Mouse (Mus musculus) neural tube, embryonic 12.5 days (tissue): ENCODE data around the gene Mid1. TPM values are rescaled to one million over a fixed set of nuclear protein-coding genes. Genes with fewer than 3 reads are reported as not detected.
A peak's percentile ranks its signal among the peaks of the same experiment; 100 is the strongest.

ENCODE experiments used
- ATAC-seq: fragments of 200-750 bp; cut with Nextera tagmentation; 2 replicates; pipeline ENCODE4 v1.8.0; 2017; ENCODE audit warnings: low read depth, mild to moderate bottlenecking, moderate TSS enrichment, moderate library complexity; ENCODE audit not compliant: low FRiP score
- H3K27ac ChIP-seq: fragments of 300-500 bp; sonication (generic); 2 replicates; pipeline ENCODE4 v1.5.1; 2016
- H3K27me3 ChIP-seq: fragments of 300-500 bp; sonication (generic); replicated peaks from 2 replicates; pipeline ENCODE4 v1.6.1; 2016; ENCODE audit warnings: mild to moderate bottlenecking
- H3K36me3 ChIP-seq: fragments of 300-500 bp; sonication (generic); 2 replicates; pipeline ENCODE4 v1.6.1; 2016; ENCODE audit warnings: mild to moderate bottlenecking
- H3K4me1 ChIP-seq: fragments of 300-500 bp; sonication (generic); 2 replicates; pipeline ENCODE4 v1.6.1; 2016
- H3K4me2 ChIP-seq: fragments of 300-500 bp; sonication (generic); replicated peaks from 2 replicates; pipeline ENCODE4 v1.6.1; 2016; ENCODE audit warnings: mild to moderate bottlenecking
- H3K4me3 ChIP-seq: fragments of 300-500 bp; sonication (generic); 2 replicates; pipeline ENCODE4 v1.5.1; 2016
- H3K9ac ChIP-seq: fragments of 300-500 bp; sonication (generic); 2 replicates; pipeline ENCODE4 v1.6.1; 2016; ENCODE audit warnings: mild to moderate bottlenecking
- H3K9me3 ChIP-seq: fragments of 300-500 bp; sonication (generic); 2 replicates; pipeline ENCODE4 v1.6.1; 2016; ENCODE audit warnings: mild to moderate bottlenecking
- WGBS: fragments of 180-500 bp; shearing (Covaris S2); methylation state at CpG from one replicate; pipeline ENCODE4 v1.1.7; 2016; 5-methylcytosine and 5-hydroxymethylcytosine counted together
- polyA plus RNA-seq: library from polyadenylated mRNA; unstranded; fragments of >200 nt; fragmentation: Nextera tagmentation; extraction: Ambion mirVana; gene quantifications from 2 replicates; pipeline ENCODE4 v1.2.1, GENCODE M21; 2016

The Mid1 gene
- polyA plus RNA-seq, result 6.4 and 9.3 TPM in 2 replicates

DNA sequence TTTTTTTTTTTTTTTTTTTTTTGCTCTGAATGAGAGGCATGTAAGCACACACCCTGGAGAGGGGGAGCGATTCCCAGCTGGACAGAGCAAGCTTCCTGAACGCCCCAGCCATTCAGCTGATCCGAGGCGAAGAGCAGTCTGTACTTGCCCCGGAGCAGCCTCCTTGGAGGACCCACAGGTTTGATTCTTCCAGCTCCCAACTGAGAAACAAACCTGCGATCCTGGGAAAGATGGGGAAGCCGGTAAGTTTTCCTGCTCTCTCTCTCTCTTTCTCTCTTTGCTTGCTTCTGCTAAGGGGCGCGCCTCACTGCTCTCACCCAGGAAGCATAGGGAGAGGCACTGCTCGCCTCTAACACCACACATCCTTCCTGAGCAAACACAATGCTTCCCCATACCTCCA, at the start of gene Mid1:
Mid1 (plus strand) TSS at position 69 of the 400 bp plus-strand sequence.
- Histone ChIP-seq H3K27me3 (no peaks in the 10 kb centered on the region; the same call in 1 of the 2 replicates), H3K4me2 (peak within 1 kb of the TSS; percentile 49), H3K4me3 (no peak within 1 kb of the TSS), H3K4me1 (no peaks in the 10 kb centered on the region), H3K36me3 (no peaks in the 10 kb centered on the region), H3K9ac (no peak within 1 kb of the TSS), H3K9me3 (no peaks in the 10 kb centered on the region), H3K27ac (no peak within 1 kb of the TSS)
- no peak for ATAC-seq
- 17% methylated on average over 10 of the region's 10 CpGs for WGBS

DNA sequence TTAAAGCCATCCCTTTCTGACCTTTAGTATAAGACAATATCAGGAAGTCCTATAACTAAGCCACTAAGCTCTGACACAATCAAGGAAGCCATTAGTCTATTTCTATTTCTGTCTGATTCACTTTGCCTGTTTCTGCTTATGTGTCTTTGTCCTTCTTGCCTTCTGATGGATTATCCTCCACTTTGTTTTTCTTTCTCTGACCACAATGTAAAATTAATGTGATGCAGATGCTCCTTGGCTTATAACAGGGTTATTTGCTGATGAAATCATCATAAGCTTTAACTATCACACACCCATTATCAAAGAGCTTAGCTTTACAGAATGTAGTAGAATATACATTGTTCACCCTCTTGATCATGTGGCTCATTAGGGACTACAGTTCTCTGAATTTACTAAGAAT, 11.9 kb upstream of the Mid1 start:
- Histone ChIP-seq H3K4me1 (no peaks in the 10 kb centered on the region), H3K36me3 (no peaks in the 10 kb centered on the region), H3K4me2 (no peak overlapping the region), H3K9me3 (no peaks in the 10 kb centered on the region), H3K27ac (no peak overlapping the region), H3K9ac (no peak overlapping the region), H3K27me3 (no peaks in the 10 kb centered on the region), H3K4me3 (no peak overlapping the region)
- no peak for ATAC-seq

DNA sequence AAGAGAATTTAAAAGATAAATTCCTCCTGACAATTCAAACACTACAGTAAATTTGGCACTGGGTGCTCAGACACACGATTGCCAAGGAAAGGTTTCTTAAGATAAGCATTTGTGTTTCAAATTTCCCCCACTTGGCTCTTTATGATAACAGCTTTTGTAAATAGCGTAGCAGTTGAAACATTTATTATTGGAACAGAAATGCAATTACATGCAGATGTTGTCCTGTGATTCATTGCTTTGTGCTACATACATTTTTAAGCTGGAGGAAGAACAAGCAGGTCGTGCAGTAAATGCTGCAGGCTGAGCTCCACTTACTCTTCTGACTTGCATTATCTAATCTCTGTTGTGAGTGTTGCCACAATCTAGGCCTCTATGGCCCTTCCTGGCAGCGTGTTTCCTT, 8.7 kb upstream of the Mid1 start:
- Histone ChIP-seq H3K4me1 (no peaks in the 10 kb centered on the region), H3K9me3 (no peaks in the 10 kb centered on the region), H3K27ac (no peak overlapping the region), H3K9ac (no peak overlapping the region), H3K36me3 (no peaks in the 10 kb centered on the region), H3K27me3 (no peaks in the 10 kb centered on the region), H3K4me2 (no peak overlapping the region), H3K4me3 (no peak overlapping the region)
- ATAC-seq, result no peak
- WGBS, result 66% methylated on average over 4 of the region's 4 CpGs

DNA sequence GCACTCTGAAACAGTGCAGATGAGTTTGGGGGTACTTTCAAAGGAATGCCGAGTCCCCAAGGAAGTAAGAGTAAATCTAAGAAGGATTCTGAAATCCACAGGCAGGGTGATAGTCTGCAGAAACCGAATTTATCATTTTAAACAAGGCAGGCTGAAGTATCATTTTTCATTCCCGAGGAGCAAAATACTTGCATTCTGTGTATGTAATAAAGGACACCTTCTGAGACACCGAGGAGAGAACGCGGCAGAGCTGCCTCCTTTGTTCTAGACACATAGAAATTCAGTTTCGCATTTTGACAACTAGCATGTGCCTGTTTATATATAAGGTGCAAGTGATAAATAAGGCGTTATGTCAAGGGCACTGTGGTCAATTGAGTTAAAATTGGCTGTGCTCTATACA, 732 bp downstream of the Mid1 start:
- WGBS, result 42% methylated on average over 8 of the region's 8 CpGs
- no peaks in the 10 kb centered on the region; the same call in 1 of the 2 replicates for H3K27me3 ChIP-seq

DNA sequence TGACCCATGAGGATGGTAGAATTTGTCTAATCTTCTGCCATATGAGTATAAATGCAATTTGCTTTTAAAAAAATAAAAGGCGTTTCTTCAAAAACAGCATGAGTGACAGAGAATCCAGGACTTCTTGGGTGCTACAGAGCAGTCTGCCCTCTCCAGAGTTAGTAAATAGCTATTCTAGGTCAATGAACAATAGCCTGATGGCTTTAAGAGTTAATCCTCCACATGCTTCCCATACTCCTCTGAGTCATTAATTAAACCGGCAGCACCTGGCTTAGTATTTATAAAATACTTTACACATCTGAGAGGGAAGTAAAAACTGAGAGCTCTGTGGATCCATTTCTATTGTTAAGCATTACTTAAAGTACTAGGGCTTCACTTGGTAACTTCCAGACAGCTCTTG, 6.2 kb downstream of the Mid1 start:
- no peak overlapping the region for H3K27ac ChIP-seq
- H3K4me2 ChIP-seq, result no peak overlapping the region
- WGBS, result 71% methylated on average over 2 of the region's 2 CpGs
- H3K9me3 ChIP-seq, result no peaks in the 10 kb centered on the region
- no peaks in the 10 kb centered on the region for H3K27me3 ChIP-seq
- no peak overlapping the region for H3K9ac ChIP-seq
- H3K36me3 ChIP-seq, result no peaks in the 10 kb centered on the region
- ATAC-seq, result no peak
- no peak overlapping the region for H3K4me3 ChIP-seq
- H3K4me1 ChIP-seq, result no peaks in the 10 kb centered on the region

More for the DNA sequence above, 732 bp downstream of the Mid1 start:
- ATAC-seq, result no peak
- no peak overlapping the region for H3K27ac ChIP-seq
- H3K4me2 ChIP-seq, result peak overlapping the region; percentile 49
- no peak overlapping the region for H3K9ac ChIP-seq
- H3K9me3 ChIP-seq, result no peaks in the 10 kb centered on the region
- H3K4me1 ChIP-seq, result no peaks in the 10 kb centered on the region
- H3K4me3 ChIP-seq, result no peak overlapping the region
- no peaks in the 10 kb centered on the region for H3K36me3 ChIP-seq

DNA sequence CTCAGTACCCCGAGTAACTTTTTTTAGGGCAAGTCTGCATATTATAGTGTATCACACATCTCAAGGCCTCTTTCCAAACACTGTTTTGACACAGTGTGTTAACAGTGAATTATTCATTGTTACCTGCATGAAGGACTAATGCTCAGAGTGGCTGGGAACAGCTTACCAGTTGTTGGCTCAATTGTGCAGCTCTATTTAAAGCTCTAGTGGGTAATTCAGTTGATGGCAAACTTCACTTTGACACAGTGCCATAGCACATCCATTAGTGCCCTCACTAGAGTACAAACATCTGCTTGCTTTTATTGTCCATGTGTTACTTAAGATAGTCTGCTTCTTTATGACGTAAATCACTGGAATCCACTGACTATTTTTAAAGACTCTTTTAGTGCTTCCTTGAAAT, 6.7 kb downstream of the Mid1 start:
- Histone ChIP-seq H3K9me3 (no peaks in the 10 kb centered on the region), H3K27me3 (no peaks in the 10 kb centered on the region), H3K27ac (no peak overlapping the region), H3K4me1 (no peaks in the 10 kb centered on the region), H3K4me2 (no peak overlapping the region), H3K36me3 (no peaks in the 10 kb centered on the region), H3K9ac (no peak overlapping the region), H3K4me3 (no peak overlapping the region)
- 81% methylated on average over 2 of the region's 2 CpGs for WGBS
- no peak for ATAC-seq

DNA sequence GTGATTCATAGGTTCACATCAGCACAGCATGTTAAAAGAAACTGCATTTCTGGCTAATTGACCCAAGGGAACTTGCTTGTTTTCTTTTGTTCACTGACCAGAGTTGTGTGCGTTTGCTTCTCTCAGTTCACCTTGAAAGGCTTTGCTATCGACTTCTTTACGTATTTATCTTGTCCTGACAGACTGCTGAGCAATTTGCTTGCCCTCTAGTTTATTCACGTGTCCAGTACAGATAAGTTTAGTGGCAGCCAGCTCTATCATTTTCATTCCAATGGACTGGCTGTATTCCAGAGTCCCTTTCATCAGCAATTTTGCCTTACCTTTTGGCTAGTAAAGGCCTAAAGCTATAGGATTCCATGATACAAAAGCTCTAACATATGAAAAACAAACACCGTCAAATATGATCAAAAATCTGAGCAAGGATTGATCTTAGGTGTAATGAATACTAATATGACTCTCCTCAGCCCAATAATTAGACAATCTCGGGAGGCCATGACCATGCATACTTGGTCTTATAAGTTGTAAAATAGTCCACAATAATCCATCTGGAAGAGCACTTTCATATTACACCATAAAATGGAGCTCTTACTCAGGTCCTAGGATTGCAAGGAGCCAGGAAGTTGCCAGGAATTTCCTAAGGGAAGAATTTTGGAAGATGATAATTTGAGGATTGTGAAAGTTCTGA, 7.4 kb downstream of the Mid1 start:
- no peak for ATAC-seq
- Histone ChIP-seq H3K9ac (no peak overlapping the region), H3K4me1 (no peaks in the 10 kb centered on the region), H3K27me3 (no peaks in the 10 kb centered on the region), H3K4me2 (no peak overlapping the region), H3K27ac (no peak overlapping the region), H3K4me3 (no peak overlapping the region), H3K9me3 (no peaks in the 10 kb centered on the region), H3K36me3 (no peaks in the 10 kb centered on the region)
- 74% methylated on average over 6 of the region's 6 CpGs for WGBS

DNA sequence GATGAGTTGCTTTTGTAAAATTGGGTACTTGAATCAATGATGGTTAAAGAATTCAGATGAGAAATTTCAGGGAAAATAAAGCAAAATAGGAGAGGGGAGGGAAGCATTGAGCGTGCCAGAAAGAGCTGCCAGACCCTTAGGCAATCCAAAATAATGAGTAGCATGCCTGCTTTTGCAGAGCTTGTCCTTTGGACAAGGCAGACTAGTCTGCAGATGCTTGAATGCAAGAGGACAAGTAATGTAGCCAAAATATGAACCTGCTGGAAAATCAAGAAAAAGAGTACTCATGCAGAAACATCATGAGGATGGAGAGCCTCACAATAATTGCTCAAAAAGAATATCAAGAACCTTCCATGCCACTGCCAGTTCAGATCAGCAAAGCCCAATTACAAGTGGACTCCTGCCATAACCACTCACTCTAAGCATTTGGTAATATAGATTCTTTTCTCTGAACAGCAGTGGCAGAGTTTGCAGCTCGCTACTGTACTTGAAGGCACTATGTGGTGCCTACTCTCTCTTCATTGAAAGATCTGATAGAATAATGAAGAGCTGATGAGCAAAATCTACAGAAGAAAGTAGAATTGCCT, 19.1 kb downstream of the Mid1 start:
- ATAC-seq, result no peak
- no peak overlapping the region for H3K4me2 ChIP-seq
- H3K27me3 ChIP-seq, result peaks cover under 1% of the 10 kb centered on the region; the same call in 1 of the 2 replicates
- no peaks in the 10 kb centered on the region for H3K36me3 ChIP-seq
- H3K4me1 ChIP-seq, result no peaks in the 10 kb centered on the region
- WGBS, result 89% methylated on average over 2 of the region's 2 CpGs
- H3K9ac ChIP-seq, result no peak overlapping the region
- H3K27ac ChIP-seq, result no peak overlapping the region
- no peaks in the 10 kb centered on the region for H3K9me3 ChIP-seq
- H3K4me3 ChIP-seq, result no peak overlapping the region

DNA sequence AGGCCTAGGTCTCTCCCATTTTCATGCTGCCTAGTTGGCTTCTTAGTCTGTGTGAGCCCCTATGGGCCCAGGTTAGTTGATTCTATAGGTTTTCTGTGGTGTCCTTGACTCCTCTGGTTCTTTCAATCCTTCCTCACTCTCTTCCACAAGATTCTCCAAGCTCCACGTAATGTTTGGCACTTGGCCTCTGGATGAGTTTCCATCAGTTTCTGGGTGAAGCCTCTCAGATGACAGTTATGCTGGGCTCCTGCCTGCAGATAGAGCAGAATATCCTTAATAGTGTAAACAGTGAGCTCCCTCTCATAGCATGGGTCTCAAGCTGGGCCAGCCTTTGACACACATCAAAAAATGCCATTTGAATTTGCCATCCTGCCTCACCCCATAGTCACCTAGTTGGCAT, 38.5 kb downstream of the Mid1 start:
- Histone ChIP-seq H3K27ac (no peak overlapping the region), H3K4me2 (no peak overlapping the region), H3K4me1 (no peaks in the 10 kb centered on the region), H3K36me3 (no peaks in the 10 kb centered on the region), H3K9me3 (no peaks in the 10 kb centered on the region), H3K27me3 (0 out of 2 replicates have a peak, but pooled peaks cover 9% of the 10 kb centered on the region), H3K9ac (no peak overlapping the region), H3K4me3 (no peak overlapping the region)
- no peak for ATAC-seq
- WGBS, result 84% methylated on average over 1 of the region's 1 CpGs

DNA sequence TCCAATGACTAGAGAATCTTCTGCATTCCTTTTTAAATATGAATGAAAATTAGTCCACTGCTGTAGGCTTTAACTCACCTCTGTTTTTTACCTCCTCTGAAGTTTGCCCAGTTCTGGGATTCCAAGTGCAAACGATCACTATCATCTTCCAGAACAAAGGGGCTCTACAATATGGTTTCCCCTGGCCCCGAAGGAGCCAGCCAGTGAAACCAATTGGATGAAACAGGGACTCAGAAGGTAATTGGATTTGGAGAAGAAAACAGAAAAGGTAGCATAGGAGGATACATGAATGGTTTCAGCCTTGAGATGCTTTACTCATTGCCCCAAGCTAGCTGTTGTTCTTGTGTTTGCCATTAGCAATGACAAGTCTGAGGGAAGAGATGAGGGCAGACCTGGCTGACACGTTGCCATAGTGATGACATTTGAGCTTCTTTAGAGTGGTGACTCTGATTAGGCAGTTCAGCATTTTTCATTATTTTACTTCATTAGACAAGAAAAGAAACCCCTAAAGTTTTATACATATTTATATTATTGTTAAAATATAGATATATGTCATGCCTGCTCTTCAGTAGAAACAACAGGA, 50.5 kb downstream of the Mid1 start:
- H3K9me3 ChIP-seq, result no peaks in the 10 kb centered on the region
- no peak overlapping the region for H3K9ac ChIP-seq
- 61% methylated on average over 3 of the region's 3 CpGs for WGBS
- no peaks in the 10 kb centered on the region for H3K36me3 ChIP-seq
- H3K4me1 ChIP-seq, result no peaks in the 10 kb centered on the region
- no peak overlapping the region for H3K4me2 ChIP-seq
- ATAC-seq, result no peak
- no peak overlapping the region for H3K4me3 ChIP-seq
- 0 out of 2 replicates have a peak, but pooled peaks cover 7% of the 10 kb centered on the region for H3K27me3 ChIP-seq
- H3K27ac ChIP-seq, result no peak overlapping the region

DNA sequence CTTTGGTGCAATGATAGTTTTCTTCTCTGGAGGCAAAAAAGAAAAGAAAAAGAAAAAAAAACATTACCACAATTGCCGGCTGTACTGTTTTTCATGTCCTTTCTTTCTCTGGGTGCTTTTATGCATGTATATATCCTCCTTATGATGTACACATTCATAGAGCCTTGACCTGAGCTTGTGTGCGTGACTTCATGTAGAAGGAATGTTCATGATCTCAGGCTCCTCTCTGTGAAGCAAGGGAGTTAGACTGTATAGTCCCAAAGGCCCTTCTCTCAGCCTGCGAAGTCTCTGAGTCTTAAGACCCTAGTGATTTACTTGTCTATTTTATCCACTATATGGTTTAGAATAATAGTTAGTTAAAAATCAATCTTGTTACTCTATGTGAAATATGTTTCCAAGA, 73.0 kb downstream of the Mid1 start:
- H3K4me1 ChIP-seq, result no peaks in the 10 kb centered on the region
- H3K4me3 ChIP-seq, result no peak overlapping the region
- WGBS, result 85% methylated on average over 3 of the region's 3 CpGs
- H3K36me3 ChIP-seq, result no peaks in the 10 kb centered on the region
- no peak overlapping the region for H3K27ac ChIP-seq
- no peak for ATAC-seq
- no peaks in the 10 kb centered on the region for H3K9me3 ChIP-seq
- H3K27me3 ChIP-seq, result no peaks in the 10 kb centered on the region
- no peak overlapping the region for H3K9ac ChIP-seq
- H3K4me2 ChIP-seq, result no peak overlapping the region

DNA sequence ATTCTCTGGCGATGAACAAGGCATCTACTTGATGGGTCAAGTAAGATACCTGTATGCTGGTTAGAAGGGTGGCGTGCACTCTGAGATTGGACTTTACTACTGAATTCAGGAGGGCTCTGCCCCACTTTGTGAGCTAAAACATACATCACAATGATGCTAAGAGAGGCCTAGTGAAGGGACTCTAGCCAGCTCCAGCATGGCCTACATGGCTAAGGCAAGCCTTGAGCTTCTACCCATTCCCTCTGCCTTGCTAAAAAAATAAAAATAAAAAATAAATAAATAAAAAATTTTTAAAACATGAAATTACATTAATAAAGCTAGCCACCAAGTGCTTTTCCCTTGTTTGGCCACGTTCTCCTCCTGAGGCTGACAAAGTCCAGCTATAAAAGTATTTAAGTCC, 94.5 kb downstream of the Mid1 start, which contains the start of gene 4933400A11Rik:
4933400A11Rik (minus strand) TSS at position 101 of the 400 bp plus-strand sequence.
- Histone ChIP-seq H3K4me3 (no peak within 1 kb of the TSS), H3K27me3 (no peaks in the 10 kb centered on the region), H3K36me3 (no peaks in the 10 kb centered on the region), H3K27ac (no peak within 1 kb of the TSS), H3K9me3 (no peaks in the 10 kb centered on the region), H3K4me1 (no peaks in the 10 kb centered on the region), H3K4me2 (no peak within 1 kb of the TSS), H3K9ac (no peak within 1 kb of the TSS)
- WGBS, result 88% methylated on average over 3 of the region's 3 CpGs
- no peak for ATAC-seq
